Mouse (Mus musculus) kidney, postnatal 0 days (tissue): ENCODE measurements at regions not wholly inside any gene's neighbourhood (a gene's known extent, or its start where the extent isn't known, plus 50 kb on each side); places are given as distances from the start of the nearest gene placed in this dataset.
A peak's percentile ranks its signal among the peaks of the same experiment; 100 is the strongest.

ENCODE experiments used
- ATAC-seq: fragments of 200-750 bp; cut with Nextera tagmentation; replicated peaks from 2 replicates; pipeline ENCODE4 v1.8.0; 2017; ENCODE audit warnings: low read depth, moderate number of reproducible peaks, moderate TSS enrichment, moderate library complexity; ENCODE audit not compliant: low FRiP score
- DNase-seq: peaks from one replicate; pipeline ENCODE4 v3.0.0-alpha.2; 2016; ENCODE audit warnings: low spot score
- H3K27ac ChIP-seq: fragments of 300-500 bp; sonication (generic); 2 replicates; pipeline ENCODE4 v1.5.1; 2014; ENCODE audit warnings: mild to moderate bottlenecking
- H3K27me3 ChIP-seq: fragments of 300-500 bp; sonication (generic); 2 replicates; pipeline ENCODE4 v1.6.1; 2014; ENCODE audit warnings: low read length, mixed read lengths; ENCODE audit not compliant: insufficient read depth
- H3K36me3 ChIP-seq: fragments of 300-500 bp; sonication (generic); 2 replicates; pipeline ENCODE4 v1.6.1; 2014; ENCODE audit warnings: low read length, mixed read lengths; ENCODE audit not compliant: insufficient read depth
- H3K4me1 ChIP-seq: fragments of 300-500 bp; sonication (generic); replicated peaks from 2 replicates; pipeline ENCODE4 v1.6.1; 2014; ENCODE audit warnings: antibody characterized with exemption, low read length, mixed read lengths; ENCODE audit not compliant: insufficient read depth
- H3K4me2 ChIP-seq: fragments of 300-500 bp; sonication (generic); 2 replicates; pipeline ENCODE4 v1.6.1; 2014; ENCODE audit warnings: mild to moderate bottlenecking, low read length, moderate library complexity, mixed read lengths
- H3K4me3 ChIP-seq: fragments of 300-500 bp; sonication (generic); replicated peaks from 2 replicates; pipeline ENCODE4 v1.5.1; 2014; ENCODE audit warnings: low read depth, low read length
- H3K9ac ChIP-seq: fragments of 300-500 bp; sonication (generic); 2 replicates; pipeline ENCODE4 v1.6.1; 2014; ENCODE audit warnings: low read depth, low read length
- H3K9me3 ChIP-seq: fragments of 300-500 bp; sonication (generic); replicated peaks from 2 replicates; pipeline ENCODE4 v1.6.1; 2016; ENCODE audit warnings: low read length, inconsistent platforms, mixed read lengths
- CTCF ChIP-seq: IDR thresholded peaks from 2 replicates; pipeline ENCODE4 v1.5.1; 2016; ENCODE audit warnings: antibody characterized with exemption, low read depth, mild to moderate bottlenecking, moderate library complexity
- WGBS: fragments of 180-500 bp; shearing (Covaris S2); extraction: QIAGEN DNeasy Blood & Tissue Kit; methylation state at CpG from one replicate; pipeline ENCODE4 v1.1.7; 2014; 5-methylcytosine and 5-hydroxymethylcytosine counted together

DNA sequence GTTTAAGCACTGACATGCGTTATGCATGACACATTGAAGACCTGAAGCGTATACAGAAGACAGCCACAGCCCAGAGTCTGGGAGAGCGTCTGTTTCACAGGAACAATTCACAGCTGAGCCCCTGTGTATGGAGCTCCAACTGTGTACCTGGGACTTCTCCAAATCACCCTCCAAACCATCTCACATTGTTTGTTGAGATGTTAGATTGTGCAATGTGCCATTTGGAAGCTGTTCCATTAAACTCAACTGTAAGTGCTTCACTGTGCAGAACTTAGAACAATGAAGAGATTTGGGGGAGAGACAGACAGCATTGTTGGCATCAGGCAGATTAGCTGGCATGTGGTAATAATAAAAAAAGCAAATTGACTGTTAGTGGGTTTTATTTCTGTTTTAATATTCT, 74.1 kb upstream of the Card11 start:
- WGBS = 83% methylated on average over 3 of the region's 3 CpGs
- Histone ChIP-seq H3K9ac (no peak overlapping the region), H3K4me1 (no peaks in the 10 kb centered on the region), H3K4me3 (no peak overlapping the region), H3K9me3 (no peaks in the 10 kb centered on the region), H3K36me3 (no peaks in the 10 kb centered on the region), H3K27me3 (no peaks in the 10 kb centered on the region), H3K4me2 (no peak overlapping the region), H3K27ac (no peak overlapping the region)
- ATAC-seq (no peak), DNase-seq (no peak)
- TF ChIP-seq CTCF = no peak

DNA sequence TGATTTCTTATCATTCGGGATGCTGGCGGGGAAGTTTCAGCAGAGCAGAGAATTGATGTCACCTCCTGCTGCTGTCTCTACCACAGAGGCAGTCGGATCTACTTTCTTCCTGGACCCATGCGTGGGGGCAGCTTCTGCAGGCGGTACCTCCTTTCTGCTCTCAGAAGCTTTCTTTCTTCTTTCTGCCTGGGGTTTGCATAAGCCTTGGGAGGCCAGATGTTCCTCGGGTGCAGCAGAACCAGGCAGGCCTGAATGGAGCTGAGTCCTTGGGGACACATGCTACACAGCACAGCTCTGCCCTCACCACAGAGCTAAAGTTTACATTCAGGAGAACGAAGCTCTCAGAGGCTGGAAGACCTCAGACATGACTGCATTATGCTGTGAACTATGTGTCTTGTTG, 75.8 kb upstream of the Card11 start:
- 61% methylated on average over 7 of the region's 7 CpGs for WGBS
- no peaks in the 10 kb centered on the region for H3K9me3 ChIP-seq
- H3K9ac ChIP-seq = no peak overlapping the region
- H3K4me3 ChIP-seq = no peak overlapping the region
- no peaks in the 10 kb centered on the region for H3K4me1 ChIP-seq
- DNase-seq (no peak), ATAC-seq (no peak)
- H3K27ac ChIP-seq = no peak overlapping the region
- H3K4me2 ChIP-seq = no peak overlapping the region
- TF ChIP-seq CTCF = no peak
- H3K27me3 ChIP-seq = no peaks in the 10 kb centered on the region
- H3K36me3 ChIP-seq = no peaks in the 10 kb centered on the region

DNA sequence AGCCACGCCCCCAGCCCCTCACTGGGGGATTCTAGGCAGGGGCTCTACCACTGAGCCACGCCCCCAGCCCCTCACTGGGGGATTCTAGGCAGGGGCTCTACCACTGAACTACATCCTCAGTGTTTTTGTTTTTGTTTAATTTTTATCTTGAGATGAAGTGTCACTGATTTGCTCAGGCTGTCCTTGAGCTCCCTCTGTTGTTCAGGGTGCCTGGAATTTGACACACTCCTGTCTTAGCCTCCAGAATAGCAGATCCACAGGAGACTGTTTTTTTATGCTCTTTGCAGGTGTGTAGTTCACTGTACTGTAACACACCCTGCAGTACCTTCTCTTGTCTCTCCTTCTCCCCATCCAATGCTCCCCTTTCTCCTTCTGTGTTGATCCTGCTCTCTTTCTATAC, 76.6 kb upstream of the Card11 start:
- no peaks in the 10 kb centered on the region for H3K27me3 ChIP-seq
- ATAC-seq (no peak), DNase-seq (no peak)
- H3K27ac ChIP-seq = no peak overlapping the region
- no peaks in the 10 kb centered on the region for H3K9me3 ChIP-seq
- no peaks in the 10 kb centered on the region for H3K36me3 ChIP-seq
- peak; percentile 44; the same call in 1 of the 2 replicates for TF ChIP-seq CTCF
- WGBS = 82% methylated on average over 2 of the region's 2 CpGs
- no peak overlapping the region for H3K9ac ChIP-seq
- H3K4me3 ChIP-seq = no peak overlapping the region
- H3K4me2 ChIP-seq = no peak overlapping the region
- H3K4me1 ChIP-seq = no peaks in the 10 kb centered on the region

DNA sequence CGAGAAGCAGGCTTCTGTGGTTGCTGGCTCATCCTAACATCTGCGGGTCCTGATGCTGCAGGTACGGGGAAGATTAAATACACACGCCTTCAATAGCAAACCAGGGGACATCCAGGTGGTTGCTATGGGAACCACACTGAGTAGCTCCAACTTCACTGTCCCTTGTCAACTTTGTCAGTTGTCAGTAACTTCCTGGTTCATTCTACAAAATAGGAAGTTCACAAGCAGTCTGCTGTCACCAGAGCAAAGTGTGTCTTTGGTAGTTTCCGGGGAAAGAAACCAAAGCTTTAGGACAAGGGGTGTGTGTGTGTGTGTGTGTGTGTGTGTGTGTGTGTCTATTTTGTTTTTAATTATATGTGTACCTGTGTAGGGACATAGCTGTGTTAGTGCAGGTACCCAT, 80.5 kb upstream of the Card11 start:
- H3K9me3 ChIP-seq = no peaks in the 10 kb centered on the region
- TF ChIP-seq CTCF = no peak
- ATAC-seq (no peak), DNase-seq (no peak)
- no peaks in the 10 kb centered on the region for H3K4me1 ChIP-seq
- H3K27me3 ChIP-seq = no peaks in the 10 kb centered on the region
- no peak overlapping the region for H3K9ac ChIP-seq
- H3K27ac ChIP-seq = no peak overlapping the region
- no peak overlapping the region for H3K4me3 ChIP-seq
- H3K36me3 ChIP-seq = no peaks in the 10 kb centered on the region
- WGBS = 82% methylated on average over 5 of the region's 5 CpGs
- no peak overlapping the region for H3K4me2 ChIP-seq

DNA sequence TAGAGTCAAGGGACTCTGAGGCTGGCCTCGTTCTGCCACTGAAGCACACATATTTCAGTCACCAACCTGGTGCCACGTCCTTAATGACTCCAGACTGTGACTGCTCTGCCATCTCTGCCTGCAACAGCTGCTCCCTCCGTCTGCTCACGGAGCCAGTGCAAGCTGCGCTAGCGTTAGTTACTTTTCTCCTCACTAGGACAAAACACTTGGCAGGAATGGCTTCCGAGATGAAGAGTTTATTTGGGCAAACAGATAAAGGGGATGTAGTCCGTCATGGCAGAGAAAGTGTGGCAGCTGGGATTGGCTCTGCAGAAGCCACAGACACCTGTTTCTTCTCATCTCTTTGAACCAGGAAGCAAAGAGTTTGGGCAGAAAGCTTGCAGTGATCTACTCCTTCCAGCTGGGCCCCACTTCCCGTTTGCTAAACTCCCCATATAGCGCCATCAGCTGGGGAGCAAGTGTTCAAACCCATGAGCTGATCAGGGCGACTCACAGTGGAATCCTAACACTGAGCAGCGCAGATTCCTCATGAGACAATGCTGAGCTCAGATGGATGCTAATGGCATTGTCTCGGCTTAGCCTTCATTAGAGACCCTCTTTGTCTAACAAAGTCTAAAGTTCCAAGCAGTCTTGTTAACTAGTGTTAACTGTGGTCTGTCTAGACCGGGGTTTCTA, 83.8 kb upstream of the Card11 start:
- H3K4me1 ChIP-seq = no peaks in the 10 kb centered on the region
- H3K9ac ChIP-seq = no peak overlapping the region
- H3K4me3 ChIP-seq = no peak overlapping the region
- WGBS = 91% methylated on average over 14 of the region's 14 CpGs
- no peak overlapping the region for H3K4me2 ChIP-seq
- H3K9me3 ChIP-seq = no peaks in the 10 kb centered on the region
- no peak overlapping the region for H3K27ac ChIP-seq
- no peaks in the 10 kb centered on the region for H3K27me3 ChIP-seq
- no peak for TF ChIP-seq CTCF
- no peaks in the 10 kb centered on the region for H3K36me3 ChIP-seq
- ATAC-seq (no peak), DNase-seq (no peak)

DNA sequence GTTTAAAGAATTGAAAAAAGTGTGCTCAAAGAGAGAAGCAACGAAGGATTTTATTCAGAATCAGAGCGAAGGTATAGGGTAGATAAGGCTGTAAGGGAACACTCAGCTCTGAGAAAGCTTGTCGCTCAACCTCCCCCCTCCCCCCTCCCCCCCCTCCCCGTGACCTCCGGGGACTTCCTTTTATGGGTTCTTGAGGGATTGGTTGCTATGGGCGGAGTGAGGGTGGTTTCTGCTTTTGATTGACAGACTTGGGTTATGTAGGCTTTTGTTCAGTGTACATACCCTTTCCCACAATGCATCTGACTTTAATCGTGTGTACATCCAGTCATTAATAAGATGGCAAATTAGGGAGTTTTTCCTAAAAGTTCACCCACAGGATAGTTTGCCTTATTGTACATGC, 84.4 kb upstream of the Card11 start:
- no peak overlapping the region for H3K4me2 ChIP-seq
- H3K9ac ChIP-seq = no peak overlapping the region
- H3K27ac ChIP-seq = no peak overlapping the region
- no peak for TF ChIP-seq CTCF
- DNase-seq = no peak
- H3K36me3 ChIP-seq = no peaks in the 10 kb centered on the region
- no peaks in the 10 kb centered on the region for H3K9me3 ChIP-seq
- no peaks in the 10 kb centered on the region for H3K27me3 ChIP-seq
- WGBS = 36% methylated on average over 7 of the region's 7 CpGs
- no peaks in the 10 kb centered on the region for H3K4me1 ChIP-seq
- no peak for ATAC-seq
- no peak overlapping the region for H3K4me3 ChIP-seq

DNA sequence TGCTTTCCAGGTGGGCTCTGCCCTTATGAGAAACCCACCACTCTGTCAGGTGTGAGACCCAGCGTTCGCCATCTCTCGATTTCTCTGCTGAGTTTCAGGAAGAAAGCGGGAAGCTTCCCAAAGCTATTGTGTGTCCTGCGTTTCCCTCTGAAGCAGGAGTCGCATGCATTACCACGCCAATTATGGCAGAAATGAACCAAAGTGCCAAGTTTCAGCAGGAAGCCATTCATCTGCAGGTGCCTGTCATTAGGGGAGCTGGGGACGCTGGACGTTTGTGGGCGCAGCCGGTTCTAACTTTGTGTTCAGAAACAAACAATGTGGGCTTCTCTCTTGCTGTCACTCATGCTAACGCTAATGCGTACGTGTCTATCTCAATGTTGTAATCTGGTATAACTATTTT, 91.3 kb upstream of the Card11 start:
- H3K4me3 ChIP-seq = no peak overlapping the region
- no peak overlapping the region for H3K4me2 ChIP-seq
- H3K9ac ChIP-seq = no peak overlapping the region
- ATAC-seq (no peak), DNase-seq (no peak)
- TF ChIP-seq CTCF = no peak
- no peaks in the 10 kb centered on the region for H3K4me1 ChIP-seq
- no peaks in the 10 kb centered on the region for H3K27me3 ChIP-seq
- WGBS = 66% methylated on average over 14 of the region's 14 CpGs
- no peaks in the 10 kb centered on the region for H3K36me3 ChIP-seq
- H3K9me3 ChIP-seq = no peaks in the 10 kb centered on the region
- H3K27ac ChIP-seq = no peak overlapping the region
